Mouse (Mus musculus): ENCODE results near the gene Hoxc13. TPM values are rescaled to one million over a fixed set of nuclear protein-coding genes. Genes with fewer than 3 reads are reported as not detected.

The Hoxc13 gene
- not detected in 2 replicates for total RNA-seq (2015)
- total RNA-seq (2017), result not detected in 2 replicates

DNA sequence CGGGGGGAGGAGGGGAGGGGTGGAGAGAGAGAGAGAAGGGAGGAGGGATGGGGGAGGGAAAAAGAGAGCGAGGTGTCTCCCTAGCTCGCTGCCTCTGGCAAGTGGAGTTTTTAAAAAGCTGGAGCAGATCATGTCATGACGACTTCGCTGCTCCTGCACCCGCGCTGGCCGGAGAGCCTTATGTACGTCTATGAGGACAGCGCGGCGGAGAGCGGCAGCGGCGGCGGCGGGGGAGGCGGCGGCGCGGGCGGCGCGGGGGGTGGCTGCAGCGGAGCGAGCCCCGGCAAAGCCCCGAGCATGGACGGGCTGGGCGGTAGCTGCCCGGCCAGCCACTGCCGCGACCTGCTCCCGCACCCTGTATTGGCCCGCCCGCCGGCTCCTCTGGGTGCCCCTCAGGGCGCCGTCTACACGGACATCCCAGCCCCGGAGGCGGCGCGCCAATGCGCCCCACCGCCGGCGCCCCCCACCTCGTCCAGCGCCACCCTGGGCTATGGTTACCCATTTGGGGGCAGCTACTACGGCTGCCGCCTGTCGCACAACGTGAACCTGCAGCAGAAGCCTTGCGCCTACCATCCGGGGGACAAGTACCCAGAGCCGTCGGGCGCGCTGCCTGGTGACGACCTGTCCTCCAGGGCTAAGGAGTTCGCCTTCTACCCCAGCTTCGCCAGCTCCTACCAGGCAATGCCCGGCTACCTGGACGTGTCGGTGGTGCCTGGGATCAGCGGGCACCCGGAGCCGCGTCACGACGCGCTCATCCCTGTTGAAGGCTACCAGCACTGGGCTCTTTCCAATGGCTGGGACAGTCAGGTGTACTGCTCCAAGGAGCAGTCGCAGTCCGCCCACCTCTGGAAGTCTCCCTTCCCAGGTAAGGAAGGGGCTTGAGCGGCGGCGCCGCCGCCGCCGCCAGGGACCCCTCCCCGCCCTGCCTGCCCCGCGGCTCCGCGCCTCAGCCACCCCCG, at the start of gene Hoxc13:
Hoxc13 (plus strand) TSS at position 51 of the 959 bp plus-strand sequence.
- no peak for ATAC-seq (ENCODE audit: poor library complexity, severe bottlenecking)

DNA sequence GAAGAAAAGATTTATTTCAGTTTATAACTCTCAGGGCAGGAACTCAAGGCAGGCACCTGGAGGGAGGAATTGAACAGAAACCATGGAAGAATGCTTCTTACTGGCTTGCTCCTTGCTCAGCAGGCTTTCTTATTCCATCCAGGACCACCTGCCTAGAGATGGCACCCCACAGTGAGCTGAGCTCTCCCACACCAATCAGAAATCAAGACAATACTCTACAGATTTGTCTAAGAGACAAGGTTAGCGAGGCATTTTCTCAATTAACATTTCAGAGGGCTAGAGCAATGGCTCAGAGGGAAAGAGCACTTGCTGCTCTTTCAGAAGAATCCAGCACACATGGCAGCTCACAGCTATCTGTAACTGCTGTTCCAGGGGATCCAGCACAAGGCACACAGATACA, 35.1 kb upstream of the Hoxc13 start:
- no peak for ATAC-seq (ENCODE audit: poor library complexity, severe bottlenecking)

DNA sequence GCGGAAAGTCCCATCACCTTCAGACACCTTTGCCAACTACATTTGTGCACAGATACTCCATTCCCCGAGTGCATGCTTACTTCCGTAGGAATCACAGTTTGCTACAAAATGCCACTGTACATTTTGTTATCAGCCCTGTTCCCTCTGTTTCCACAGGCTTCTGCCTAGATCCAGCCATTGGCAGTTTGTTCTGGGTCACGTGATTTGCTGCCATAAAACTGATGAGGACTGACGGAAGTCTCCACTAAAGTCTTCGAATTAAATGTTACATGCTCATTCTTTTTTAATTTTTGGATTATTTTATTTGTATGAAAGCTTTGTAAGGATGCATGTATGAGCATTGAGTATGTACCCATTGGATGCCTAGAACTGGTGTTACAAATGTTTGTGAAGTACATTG, 25.8 kb upstream of the Hoxc13 start:
- ATAC-seq (ENCODE audit: poor library complexity, severe bottlenecking), result no peak

DNA sequence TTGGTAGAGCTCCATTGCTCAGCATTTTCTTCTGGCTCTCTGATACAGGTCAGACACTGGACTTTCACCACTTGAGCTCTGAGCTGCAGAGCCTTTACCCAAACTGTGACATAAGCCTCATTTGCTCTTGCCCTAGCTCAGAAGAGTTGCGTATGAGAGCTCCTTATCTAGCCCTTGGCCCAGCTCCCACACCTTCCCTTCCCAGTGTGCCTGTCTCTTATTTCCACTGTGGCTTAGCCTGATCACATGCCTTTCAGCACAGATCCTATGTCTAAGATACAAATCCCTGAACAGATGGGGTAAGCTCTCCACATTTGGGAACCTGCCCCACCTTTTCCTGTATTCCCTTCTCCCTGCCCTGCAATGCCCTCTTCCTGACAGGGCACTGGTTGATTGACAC, 16.0 kb upstream of the Hoxc13 start:
- ATAC-seq (ENCODE audit: poor library complexity, severe bottlenecking), result no peak

DNA sequence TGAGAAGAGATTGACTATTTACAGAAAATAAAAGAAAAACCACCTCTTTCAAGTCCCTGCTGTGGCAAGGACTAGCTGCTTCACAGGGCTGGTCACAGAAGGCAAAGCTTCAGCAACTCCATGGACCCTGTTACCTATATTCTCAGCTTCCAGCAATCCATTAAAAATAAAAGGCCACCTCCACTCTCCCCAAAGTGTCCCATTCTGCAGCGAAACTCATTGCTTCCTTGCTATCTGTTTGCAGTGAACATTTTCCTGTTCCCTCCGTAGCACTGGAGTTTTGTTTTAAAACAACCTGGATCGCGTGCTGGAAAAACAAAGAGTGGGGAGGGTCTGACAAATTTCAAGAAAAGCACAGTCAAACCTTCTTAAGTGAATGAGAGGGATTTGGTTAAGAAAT, 11.4 kb upstream of the Hoxc13 start:
- no peak for ATAC-seq (ENCODE audit: poor library complexity, severe bottlenecking)

DNA sequence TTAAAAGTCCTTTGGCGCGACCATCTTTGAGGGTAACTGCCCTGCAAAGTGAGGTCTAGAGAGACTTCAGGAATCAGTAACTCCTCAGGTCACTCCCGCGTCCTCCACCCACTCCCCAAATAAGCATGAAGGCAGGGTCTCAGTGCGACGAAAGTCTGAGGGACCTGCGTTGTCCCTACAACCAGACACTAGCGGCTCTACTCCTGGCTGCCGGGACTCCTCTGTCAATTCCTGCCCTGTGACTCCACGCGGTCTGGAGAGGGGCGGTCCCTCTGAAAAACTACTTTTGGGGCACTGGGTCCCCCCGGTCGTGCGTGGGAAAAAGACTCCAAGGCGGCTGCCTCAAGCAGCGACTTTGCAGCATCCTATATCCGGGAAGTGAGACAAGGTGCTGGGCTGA, 10.9 kb upstream of the Hoxc13 start:
- no peak for ATAC-seq (ENCODE audit: poor library complexity, severe bottlenecking)

DNA sequence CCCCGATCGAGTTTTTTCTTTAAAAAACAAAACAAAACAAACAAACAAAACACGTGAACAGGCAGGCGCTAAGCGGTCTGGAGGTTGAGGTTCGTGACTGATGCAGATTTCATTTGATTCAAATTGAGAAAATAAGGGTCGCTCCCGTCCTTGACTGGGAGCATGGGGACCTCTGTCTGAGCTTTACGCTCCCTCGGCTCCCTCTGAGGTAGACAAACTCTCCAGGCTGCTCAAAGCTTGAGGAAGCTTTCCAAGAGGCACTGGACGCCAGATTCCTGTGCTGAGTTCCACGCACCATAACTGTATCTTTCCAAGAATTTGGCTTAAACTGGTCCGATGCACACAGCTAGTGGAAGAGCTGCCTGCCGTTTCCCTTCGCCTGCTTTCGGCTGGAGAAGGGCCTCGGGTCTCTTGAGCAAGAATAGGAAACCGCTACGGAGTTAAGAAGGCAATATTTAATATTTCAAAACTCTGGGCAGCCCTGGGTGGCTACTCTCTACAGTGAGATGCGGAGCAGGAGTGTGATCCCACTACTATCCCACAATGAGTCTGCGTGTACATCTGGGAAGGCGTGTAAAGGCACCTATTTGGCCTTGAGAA, 10.3 kb upstream of the Hoxc13 start:
- no peak for ATAC-seq (ENCODE audit: poor library complexity, severe bottlenecking)

DNA sequence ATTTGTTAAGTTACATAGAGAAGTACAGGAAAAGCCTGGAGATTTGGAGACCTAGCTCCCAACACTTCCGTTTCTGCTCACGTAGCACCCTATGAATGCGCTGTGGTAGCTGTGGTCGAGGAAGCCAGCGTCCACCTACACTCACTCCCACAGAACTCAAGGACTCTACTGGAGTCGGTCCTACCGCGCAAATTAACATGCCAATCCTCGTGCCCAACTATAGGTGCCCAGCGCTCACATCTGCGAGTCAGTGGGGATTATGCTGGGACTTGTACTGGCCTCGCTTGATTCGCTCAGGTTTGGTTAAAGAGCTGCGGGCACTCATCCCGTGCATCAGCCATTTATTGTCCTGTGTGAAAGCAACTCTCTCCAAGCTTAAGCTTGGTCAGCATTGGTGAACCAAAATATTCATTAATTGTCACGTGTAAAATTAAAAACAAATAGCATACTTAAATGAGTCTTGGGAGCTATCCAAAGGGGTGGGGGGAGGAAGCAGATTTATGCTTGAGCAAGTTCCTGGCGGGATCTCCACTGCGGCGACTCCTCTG, 7.8 kb upstream of the Hoxc13 start:
- ATAC-seq (ENCODE audit: poor library complexity, severe bottlenecking), result no peak

DNA sequence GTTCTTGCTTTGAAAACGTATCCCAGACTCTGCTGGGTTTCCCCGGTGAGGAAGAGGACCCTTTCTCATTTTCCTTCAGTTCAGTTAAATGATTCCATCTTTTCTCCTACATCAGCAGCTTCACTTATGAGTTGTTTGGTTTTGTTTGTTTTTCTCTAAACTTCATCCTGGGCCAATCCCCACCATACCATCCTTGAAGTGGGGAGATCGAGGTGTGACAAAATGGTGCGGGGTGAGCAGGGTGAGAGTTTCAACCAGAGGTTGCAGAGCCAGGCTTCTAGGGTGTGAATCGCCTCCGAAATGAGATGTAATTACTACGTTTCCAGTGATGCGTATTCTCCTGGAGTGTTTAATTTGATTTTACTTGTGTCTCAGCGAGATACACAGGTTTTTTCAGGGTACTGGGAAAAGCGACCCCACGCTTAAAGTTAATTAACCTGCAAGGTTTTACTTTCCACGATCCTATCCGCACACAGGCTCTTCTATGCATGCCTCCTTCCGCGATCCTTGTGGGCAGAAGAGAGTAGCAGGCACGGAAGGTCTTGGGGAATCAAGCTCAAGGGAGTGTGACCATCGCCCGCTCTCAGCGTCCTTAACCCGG, 2.8 kb upstream of the Hoxc13 start:
- no peak for ATAC-seq (ENCODE audit: poor library complexity, severe bottlenecking)

DNA sequence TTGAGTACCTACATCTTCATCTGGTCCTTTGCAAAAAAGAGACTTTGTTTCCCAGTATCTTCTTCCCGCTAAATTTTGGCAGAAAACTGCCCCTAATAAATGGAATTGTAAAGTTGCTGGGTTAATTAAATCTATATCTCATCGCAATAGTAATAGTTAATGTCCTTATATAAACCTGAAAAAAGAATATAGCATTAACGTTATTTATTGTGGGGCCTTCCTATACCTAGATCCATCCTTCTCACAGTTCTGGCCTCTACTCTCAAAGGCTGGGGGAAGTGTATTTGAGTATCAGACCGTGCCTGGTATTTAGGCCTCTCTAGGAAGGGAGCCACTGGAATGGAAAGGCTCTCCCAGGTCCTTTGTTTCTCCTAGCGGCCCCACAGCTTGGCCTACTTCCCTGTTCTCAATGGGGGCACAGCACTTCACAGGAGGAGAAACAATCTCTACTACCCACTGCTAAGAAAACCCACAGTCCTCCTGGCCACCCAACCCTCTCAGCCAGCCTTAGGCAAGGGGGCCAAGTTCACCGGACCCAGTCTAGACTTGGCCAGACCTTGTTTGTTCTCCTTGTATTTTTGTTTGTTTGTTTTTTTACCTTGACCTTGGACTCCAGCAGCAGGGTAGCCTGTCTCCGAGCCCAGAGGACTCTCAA, 2.2 kb upstream of the Hoxc13 start:
- ATAC-seq (ENCODE audit: poor library complexity, severe bottlenecking), result no peak

DNA sequence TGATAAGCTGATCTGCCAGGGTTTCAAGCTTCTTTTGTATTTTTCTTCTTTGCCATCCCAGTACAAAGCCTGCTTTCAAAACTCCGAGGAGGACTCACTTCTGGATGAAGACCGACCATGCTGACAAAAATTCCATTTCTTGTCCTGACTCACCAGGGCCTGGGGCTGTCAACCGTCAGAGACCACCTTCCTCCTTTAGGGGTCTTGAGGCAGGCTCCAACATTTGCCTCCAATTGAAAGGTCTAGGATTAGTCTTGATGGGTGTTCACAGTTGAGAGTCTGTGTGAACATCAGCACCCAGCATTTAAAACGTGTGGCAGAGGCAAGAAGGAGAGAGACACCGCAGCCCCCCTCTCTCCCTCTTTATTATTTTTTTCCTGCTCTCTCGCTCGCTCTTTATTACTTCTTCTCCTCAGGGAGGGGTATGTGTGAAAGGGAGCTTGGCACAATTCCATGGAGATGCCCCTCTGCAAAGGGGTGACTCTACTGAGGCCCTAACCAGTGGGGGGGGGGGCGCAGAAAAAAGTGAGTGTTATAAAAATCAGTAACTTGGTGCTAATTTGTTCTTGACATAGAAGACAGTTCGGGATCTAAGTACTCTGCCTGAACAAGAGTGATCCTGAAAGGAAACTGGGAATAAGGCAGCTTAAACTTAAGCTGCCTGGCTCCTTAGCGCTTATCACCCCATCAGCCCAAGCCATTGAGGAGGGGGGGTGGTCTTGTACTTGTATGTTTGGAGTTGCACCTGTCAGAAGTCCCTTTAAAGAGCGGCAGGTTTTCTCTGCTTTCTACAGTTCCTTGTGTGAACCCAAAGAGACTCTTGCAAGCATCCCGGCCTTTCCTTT, 1.3 kb upstream of the Hoxc13 start:
- no peak for ATAC-seq (ENCODE audit: poor library complexity, severe bottlenecking)

DNA sequence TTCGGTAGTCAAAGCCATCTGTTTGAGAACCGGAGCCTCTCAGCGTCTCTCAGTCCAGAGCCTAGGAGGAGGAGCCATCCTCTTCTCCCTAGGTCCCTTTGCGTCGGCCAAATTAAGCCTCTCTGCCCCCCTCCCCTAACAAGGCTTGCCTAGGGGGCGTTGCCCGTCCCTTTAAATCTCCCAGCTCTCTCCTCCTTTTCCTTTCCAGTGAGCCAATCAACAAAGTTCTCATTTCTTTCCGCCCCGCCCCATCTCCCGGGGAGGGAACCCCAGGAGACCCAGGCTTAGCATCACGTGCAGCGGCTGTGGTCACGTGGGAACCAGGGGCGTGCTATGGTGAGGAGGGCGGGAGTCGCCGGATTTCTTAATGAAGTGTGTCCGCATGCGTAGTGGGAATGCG, 284 bp upstream of the Hoxc13 start:
- ATAC-seq (ENCODE audit: poor library complexity, severe bottlenecking), result no peak

DNA sequence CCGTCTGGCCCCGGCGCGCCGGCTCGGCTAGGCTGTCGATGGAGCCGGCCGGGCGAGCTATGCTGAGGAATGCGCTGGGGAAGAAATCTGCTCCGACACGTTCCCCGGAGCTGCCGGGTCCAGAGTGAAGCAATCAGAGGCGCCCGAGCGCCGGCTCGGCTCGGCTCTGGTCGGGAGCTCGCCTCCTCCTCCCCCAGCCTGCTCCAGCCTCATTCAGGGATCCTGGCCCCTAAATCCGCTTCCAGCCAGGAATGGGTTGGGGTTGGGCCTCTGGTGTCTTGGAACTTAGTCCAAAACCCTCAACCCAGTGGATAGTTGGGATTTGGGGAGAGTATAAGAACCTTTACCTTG, 1.1 kb downstream of the Hoxc13 start:
- ATAC-seq (ENCODE audit: poor library complexity, severe bottlenecking), result no peak

DNA sequence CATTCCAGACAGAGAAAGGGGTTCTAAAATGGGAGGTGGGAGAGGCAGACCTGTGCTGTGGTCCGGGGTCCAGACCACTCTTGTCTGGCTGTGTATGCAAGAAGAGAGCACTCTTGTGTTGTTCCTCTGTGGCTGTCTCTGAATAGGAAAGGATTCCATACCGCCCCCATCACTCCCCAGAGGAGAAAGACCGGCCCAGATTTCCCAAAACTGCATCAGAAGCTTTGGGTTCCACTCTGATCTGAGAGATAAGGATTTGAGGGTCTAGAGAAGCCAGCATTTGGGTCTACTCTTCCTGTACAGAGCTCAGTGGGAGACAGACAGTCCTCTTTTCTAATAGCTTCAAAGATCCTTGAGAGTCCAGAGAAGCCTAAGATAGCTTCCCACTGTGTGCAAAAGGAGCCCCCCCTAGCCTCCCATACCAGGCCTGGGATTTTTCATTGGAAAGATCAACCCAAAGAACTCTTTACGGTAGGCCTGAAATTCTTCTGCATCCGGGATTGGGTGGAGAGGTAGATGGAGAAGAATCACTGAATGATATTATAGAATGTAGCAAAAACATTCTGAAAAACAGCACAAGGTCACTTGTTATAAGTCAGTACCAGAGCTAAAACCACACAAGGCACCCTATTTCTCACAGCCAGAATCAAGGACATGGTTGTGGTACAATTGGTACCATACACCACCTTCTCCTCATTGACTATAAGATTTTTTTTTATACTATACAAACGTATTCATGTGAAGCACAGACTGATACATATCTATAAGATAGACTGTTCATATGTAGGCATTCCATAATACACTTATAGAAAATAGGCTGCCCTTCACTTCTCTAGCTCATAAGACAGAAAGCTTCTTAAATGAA, 2.0 kb downstream of the Hoxc13 start:
- ATAC-seq (ENCODE audit: poor library complexity, severe bottlenecking), result no peak

DNA sequence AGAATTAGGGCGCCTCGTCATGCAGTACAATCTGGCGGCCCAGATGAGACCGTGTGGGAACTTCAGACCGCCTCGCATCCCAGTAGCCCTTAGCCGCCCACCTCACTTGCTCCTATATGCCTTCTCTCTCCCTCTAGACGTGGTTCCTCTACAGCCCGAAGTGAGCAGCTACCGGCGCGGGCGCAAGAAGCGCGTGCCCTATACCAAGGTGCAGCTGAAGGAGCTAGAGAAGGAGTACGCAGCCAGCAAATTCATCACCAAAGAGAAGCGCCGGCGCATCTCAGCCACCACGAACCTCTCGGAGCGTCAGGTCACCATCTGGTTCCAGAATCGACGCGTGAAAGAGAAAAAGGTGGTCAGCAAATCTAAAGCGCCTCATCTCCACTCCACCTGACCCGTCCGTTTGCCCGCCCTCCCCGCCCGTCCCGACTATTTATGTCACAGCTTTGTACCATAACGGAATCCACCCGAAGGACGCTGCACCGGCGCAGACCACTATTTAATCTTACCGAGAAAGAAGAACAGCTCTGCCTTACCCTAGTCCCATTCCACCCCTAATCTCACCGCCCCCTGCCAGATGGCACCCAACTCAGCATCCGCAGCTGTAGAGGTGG, 6.2 kb downstream of the Hoxc13 start:
- ATAC-seq (ENCODE audit: poor library complexity, severe bottlenecking), result no peak

DNA sequence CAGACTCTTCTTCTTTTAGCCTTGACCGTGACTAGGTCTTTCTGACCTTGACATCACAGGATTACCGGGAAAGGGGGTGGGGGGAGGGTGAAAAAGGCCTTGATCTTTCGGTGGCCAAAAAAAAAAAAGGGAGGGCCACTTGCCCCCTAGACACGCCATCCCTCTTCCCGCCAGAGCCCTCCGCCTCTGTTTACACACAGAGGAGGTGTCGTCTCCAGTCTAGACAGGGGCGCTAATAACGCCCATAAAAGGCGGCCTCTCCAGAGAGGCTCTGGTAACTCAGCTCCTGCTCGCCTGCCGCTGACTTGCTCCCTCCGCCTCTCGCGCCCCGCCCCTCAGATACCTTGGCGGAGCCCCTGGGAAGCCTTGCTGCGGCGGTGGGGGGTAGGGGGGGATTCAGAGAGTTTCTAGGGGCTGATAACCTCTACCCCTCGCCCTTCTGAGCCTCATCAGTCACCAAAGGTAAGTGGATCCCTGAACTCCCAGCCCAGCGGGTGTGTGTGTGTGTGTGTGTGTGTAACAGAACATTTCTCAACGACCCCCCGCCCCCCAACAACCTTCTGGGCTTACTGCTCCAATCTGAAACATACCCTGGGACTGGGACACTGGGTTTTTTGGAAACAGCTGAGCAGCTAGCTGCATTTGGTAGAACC, 10.9 kb downstream of the Hoxc13 start:
- ATAC-seq (ENCODE audit: poor library complexity, severe bottlenecking), result no peak

DNA sequence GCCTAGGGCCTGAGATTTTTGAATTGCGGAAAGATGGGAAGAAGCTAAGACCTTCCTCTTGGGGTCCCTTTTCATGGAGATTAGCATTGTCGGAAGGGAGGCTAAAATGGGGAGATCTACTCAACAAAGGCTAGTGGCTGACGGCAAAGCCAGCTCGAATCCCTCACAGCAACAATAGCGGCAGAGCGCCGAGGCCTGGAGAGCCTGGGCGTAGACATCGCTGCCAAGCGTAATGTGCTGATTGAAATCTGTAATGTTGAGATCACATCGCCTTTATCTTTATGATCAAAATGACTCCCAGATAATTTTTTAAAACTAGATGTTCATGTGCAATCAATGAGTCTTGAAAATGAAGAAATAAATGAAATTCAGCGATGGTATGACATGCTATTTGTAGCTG, 13.5 kb downstream of the Hoxc13 start:
- no peak for ATAC-seq (ENCODE audit: poor library complexity, severe bottlenecking)

DNA sequence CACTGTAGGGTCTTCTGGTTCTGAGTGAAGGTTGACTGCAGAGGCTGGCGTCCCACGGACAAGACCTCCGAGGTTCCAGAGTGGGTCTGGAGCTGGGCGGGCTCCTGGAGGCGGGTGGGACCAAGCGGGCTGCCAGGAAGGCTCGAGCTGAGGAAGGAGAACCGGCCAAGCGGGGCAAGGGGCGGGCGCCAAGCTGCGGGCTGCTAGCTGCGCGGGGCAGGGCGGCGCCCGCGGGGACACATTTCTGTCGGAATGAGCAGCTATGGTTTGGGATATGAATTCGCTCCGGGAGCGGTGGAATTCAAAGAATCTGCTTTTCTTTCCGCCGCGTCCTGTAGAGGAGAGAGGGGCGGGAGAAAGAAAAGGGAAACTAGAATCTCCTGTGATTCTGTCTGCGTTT, 14.0 kb downstream of the Hoxc13 start:
- no peak for ATAC-seq (ENCODE audit: poor library complexity, severe bottlenecking)

All from megakaryocyte, adult 5-6 weeks (primary cell).